15 mouse cellular contexts compared by ENCODE assay signal in genomic region chr19:18083312-18083711, GRCm38 (mm10).
"Had no signal": no experiment of that assay in that cellular context is flagged by ENCODE, and none has a peak within 500 bp of the region (broad histone marks: within the 10 kb centered on the region; RNA-seq: fewer than 3 reads in every experiment).

No protein-coding gene starts in this region.

- H3K27ac ChIP-seq: kidney, embryonic 15.5 days; limb, embryonic 13.5 days; liver, embryonic 14.5 days; midbrain, embryonic 10.5 days; neural tube, embryonic 12.5 days had no signal

- H3K4me3 ChIP-seq: kidney, embryonic 15.5 days; limb, embryonic 13.5 days; midbrain, embryonic 10.5 days; neural tube, embryonic 12.5 days had no signal

- ATAC-seq: lung, postnatal 0 days had no signal

- H3K4me1 ChIP-seq: kidney, embryonic 15.5 days; limb, embryonic 13.5 days; midbrain, embryonic 10.5 days; neural tube, embryonic 12.5 days had no signal

- DNase-seq: kidney, adult 2 months; kidney, postnatal 14 days; layer of hippocampus, postnatal 36 days; lung, adult 2 months; lung, postnatal 36 days; midbrain, embryonic 14.5 days; retina, postnatal 1 day; right cerebral cortex, postnatal 14 days; thymus, postnatal 36 days had no signal

- H3K27me3 ChIP-seq: kidney, embryonic 15.5 days; limb, embryonic 13.5 days; neural tube, embryonic 12.5 days had no signal
